Mouse (Mus musculus): ENCODE measurements around the gene Zfp30. TPM values are rescaled to one million over a fixed set of nuclear protein-coding genes. Genes with fewer than 3 reads are reported as not detected.

Gene Zfp30
- polyA plus RNA-seq, 1 experiment: 1.4 TPM

DNA sequence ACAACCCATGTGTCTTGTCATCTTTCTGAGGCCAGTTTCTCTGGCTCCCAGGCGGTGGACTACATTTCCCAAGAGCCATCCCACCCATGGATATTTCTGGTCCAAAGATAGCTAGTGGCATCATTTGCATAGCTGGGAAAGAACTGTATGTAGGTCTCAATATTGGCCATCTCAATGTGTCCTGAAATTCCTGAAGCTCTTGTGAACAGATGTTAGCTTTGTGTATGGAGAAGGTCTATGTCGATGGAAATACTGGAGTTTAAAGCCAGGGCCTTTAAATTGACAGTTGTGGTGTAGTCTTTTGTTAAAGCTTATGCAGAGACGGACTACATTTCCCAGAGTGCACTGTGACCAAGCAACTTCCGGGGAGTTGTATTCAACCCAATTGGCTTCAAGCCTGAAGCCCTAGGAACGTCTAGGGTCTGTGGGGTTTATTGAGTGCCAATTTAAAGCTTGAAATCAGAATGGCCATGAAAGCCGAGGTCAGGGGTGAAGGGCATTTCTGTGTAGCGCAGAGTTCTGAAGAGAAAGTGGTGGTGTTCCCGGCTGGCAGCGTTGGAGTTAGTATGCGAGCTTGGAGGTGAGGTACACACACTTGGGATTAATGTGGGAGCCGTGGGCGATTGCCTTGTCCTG, 34.9 kb downstream of the Zfp30 start:
- Histone ChIP-seq H3K4me3 (ENCODE audit: insufficient read depth, low read length) (peak overlapping the region; percentile 75), H3K27ac (ENCODE audit: insufficient read depth, low read depth, low read length) (no peak overlapping the region), H3K4me1 (ENCODE audit: control insufficient read depth, insufficient read depth, low read length) (peaks cover 20% of the 10 kb centered on the region)
- TF ChIP-seq CTCF (IDR thresholded peaks at IDR 0.05; ENCODE audit: low read depth, low read length) (no peak), POLR2A (IDR thresholded peaks at IDR 0.05; ENCODE audit: borderline replicate concordance, low read depth, low read length) (no peak)

- Histone ChIP-seq H3K27ac (ENCODE audit: insufficient read depth, low read depth, low read length) (no peak overlapping the region), H3K4me3 (ENCODE audit: insufficient read depth, low read length) (no peak overlapping the region), H3K4me1 (ENCODE audit: control insufficient read depth, insufficient read depth, low read length) (no peaks in the 10 kb centered on the region)
- TF ChIP-seq POLR2A (IDR thresholded peaks at IDR 0.05; ENCODE audit: borderline replicate concordance, low read depth, low read length) (no peak), CTCF (IDR thresholded peaks at IDR 0.05; ENCODE audit: low read depth, low read length) (no peak)
Observed at GRCm38 (mm10) chr7:29828001-29828400, 44.2 kb downstream of the Zfp30 start.

- Histone ChIP-seq H3K27ac (ENCODE audit: insufficient read depth, low read depth, low read length) (no peak overlapping the region), H3K4me1 (ENCODE audit: control insufficient read depth, insufficient read depth, low read length) (no peaks in the 10 kb centered on the region), H3K4me3 (ENCODE audit: insufficient read depth, low read length) (no peak overlapping the region)
- no peak for TF ChIP-seq CTCF (IDR thresholded peaks at IDR 0.05; ENCODE audit: low read depth, low read length)
- TF ChIP-seq POLR2A (IDR thresholded peaks at IDR 0.05; ENCODE audit: borderline replicate concordance, low read depth, low read length): no peak
Observed at GRCm38 (mm10) chr7:29829804-29830203, 46.0 kb downstream of the Zfp30 start.

DNA sequence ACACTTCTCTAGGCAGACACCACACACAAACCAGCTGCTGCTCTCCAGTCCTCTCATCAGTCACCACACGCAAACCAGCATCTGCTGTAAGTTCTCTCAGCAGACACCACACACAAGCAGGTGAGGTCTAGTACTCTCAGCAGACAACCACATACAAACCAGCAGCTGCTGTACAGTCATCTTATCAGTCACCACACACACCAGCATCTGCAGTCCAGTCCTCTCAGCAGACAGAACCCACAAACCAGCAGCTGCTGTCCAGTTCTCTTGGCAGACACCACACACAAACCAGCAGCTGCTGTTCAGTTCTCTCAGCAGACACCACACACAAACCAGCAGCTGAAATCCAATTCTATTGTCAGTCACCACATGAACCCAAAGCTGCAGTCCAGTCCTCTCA, 53.0 kb downstream of the Zfp30 start:
- H3K4me3 ChIP-seq (ENCODE audit: insufficient read depth, low read length): no peak overlapping the region
- H3K27ac ChIP-seq (ENCODE audit: insufficient read depth, low read depth, low read length): no peak overlapping the region
- H3K4me1 ChIP-seq (ENCODE audit: control insufficient read depth, insufficient read depth, low read length): no peaks in the 10 kb centered on the region
- TF ChIP-seq CTCF (IDR thresholded peaks at IDR 0.05; ENCODE audit: low read depth, low read length) (no peak), POLR2A (IDR thresholded peaks at IDR 0.05; ENCODE audit: borderline replicate concordance, low read depth, low read length) (no peak)

DNA sequence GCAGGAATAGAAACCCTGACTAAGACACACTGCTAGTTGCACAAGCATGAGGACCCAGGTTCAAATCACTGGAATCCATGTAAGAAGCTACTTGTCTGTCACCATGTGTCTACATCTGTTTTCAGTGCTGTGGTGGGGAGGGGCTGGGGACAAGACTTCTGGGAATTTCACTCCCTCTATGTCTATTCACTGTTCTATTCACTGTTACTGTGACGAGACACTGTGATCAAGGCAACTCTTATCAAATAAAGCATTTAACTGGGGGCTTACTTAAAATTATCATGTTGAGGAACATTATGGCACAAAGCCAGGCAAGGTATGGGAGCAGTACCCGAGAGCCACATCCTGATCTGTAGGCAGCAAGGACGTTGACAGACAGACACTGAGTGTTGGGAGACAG, 55.5 kb downstream of the Zfp30 start:
- H3K27ac ChIP-seq (ENCODE audit: insufficient read depth, low read depth, low read length): no peak overlapping the region
- H3K4me3 ChIP-seq (ENCODE audit: insufficient read depth, low read length): no peak overlapping the region
- no peak for TF ChIP-seq POLR2A (IDR thresholded peaks at IDR 0.05; ENCODE audit: borderline replicate concordance, low read depth, low read length)
- TF ChIP-seq CTCF (IDR thresholded peaks at IDR 0.05; ENCODE audit: low read depth, low read length): no peak
- H3K4me1 ChIP-seq (ENCODE audit: control insufficient read depth, insufficient read depth, low read length): no peaks in the 10 kb centered on the region

DNA sequence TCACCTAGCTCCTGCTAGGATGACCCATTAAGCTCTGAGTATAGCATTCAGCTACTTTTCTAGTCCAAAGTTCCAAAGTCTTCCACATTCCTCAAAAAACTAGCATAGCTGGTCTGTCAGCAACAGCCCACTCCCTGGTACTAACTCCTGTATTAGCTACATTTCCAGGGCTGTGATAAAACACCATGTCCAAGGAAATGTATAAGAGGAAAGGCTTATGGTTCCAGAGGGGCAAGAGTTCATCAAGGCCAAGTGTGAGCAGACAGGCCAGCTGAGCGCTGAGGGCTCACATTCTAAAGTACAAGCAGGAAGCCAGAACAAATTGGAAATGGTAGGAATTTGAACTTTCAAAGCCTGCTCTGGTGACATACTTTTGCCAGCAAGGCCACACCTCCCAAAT, 58.3 kb downstream of the Zfp30 start:
- H3K27ac ChIP-seq (ENCODE audit: insufficient read depth, low read depth, low read length): no peak overlapping the region
- TF ChIP-seq CTCF (IDR thresholded peaks at IDR 0.05; ENCODE audit: low read depth, low read length): no peak
- TF ChIP-seq POLR2A (IDR thresholded peaks at IDR 0.05; ENCODE audit: borderline replicate concordance, low read depth, low read length): no peak
- no peak overlapping the region for H3K4me3 ChIP-seq (ENCODE audit: insufficient read depth, low read length)
- H3K4me1 ChIP-seq (ENCODE audit: control insufficient read depth, insufficient read depth, low read length): no peaks in the 10 kb centered on the region

Other genes with a start within 250 kb of the Zfp30 start
- 0.29 TPM in 1 of 2 replicates, not detected in the other for gene Catsperg2, start 57.0 kb upstream of the Zfp30 start, polyA plus RNA-seq (2012; ENCODE audit: insufficient read depth, insufficient read length, missing spikeins)
- gene Zfp84, start 15.4 kb upstream of the Zfp30 start, polyA plus RNA-seq (2012; ENCODE audit: insufficient read depth, insufficient read length, missing spikeins): 10.3 and 12.5 TPM in 2 replicates
- gene Zfp790, start 32.1 kb downstream of the Zfp30 start, polyA plus RNA-seq (2012; ENCODE audit: insufficient read depth, insufficient read length, missing spikeins): 7.9 and 9.5 TPM in 2 replicates
- 1.4 and 2.1 TPM in 2 replicates for gene Zfp940, start 69.7 kb downstream of the Zfp30 start, polyA plus RNA-seq (2012; ENCODE audit: insufficient read depth, insufficient read length, missing spikeins)
- gene Zfp420, start 76.0 kb downstream of the Zfp30 start, polyA plus RNA-seq (2012; ENCODE audit: insufficient read depth, insufficient read length, missing spikeins): 4.8 and 5.7 TPM in 2 replicates
- 3.5 and 3.8 TPM in 2 replicates for gene Zfp27, start 122.6 kb downstream of the Zfp30 start, polyA plus RNA-seq (2012; ENCODE audit: insufficient read depth, insufficient read length, missing spikeins)
- 3.1 and 3.8 TPM in 2 replicates for gene Zfp383, start 124.2 kb downstream of the Zfp30 start, polyA plus RNA-seq (2012; ENCODE audit: insufficient read depth, insufficient read length, missing spikeins)
- gene Zfp74, start 170.1 kb downstream of the Zfp30 start, polyA plus RNA-seq (2012; ENCODE audit: insufficient read depth, insufficient read length, missing spikeins): 7.2 and 8.6 TPM in 2 replicates
- gene Zfp568, start 200.0 kb downstream of the Zfp30 start, polyA plus RNA-seq (2012; ENCODE audit: insufficient read depth, insufficient read length, missing spikeins): 3.6 and 4.0 TPM in 2 replicates